Mouse (Mus musculus) gastrocnemius, adult 2 months (tissue): Measurements from ENCODE around the gene Fbxo31. TPM values are rescaled to one million over a fixed set of nuclear protein-coding genes. Genes with fewer than 3 reads are reported as not detected.

ENCODE experiments used
- DNase-seq: peaks from one replicate; pipeline ENCODE4 v3.0.0; 2022
- H3K27ac ChIP-seq: fragments of 200-600 bp; 2 replicates; pipeline ENCODE4 v1.8.1; 2022; ENCODE audit warnings: mild to moderate bottlenecking
- H3K4me3 ChIP-seq: fragments of 200-600 bp; 2 replicates; pipeline ENCODE4 v1.8.1; 2022; ENCODE audit warnings: mild to moderate bottlenecking, moderate library complexity
- CTCF ChIP-seq: fragments of 200-600 bp; IDR thresholded peaks from 2 replicates; pipeline ENCODE4 v1.8.1; 2022; ENCODE audit warnings: antibody characterized with exemption, mild to moderate bottlenecking, moderate library complexity
- intact Hi-C: fragments of 180-260 bp; cut with DNase I; formaldehyde crosslinking; loops from one replicate; pipeline ENCODE4 v1.15.1; 2025
- long read RNA-seq, 2 experiments: library from polyadenylated mRNA; stranded (forward); transcript quantifications; one replicate each; pipeline ENCODE4 v2.0.0; 2021
- total RNA-seq, 2 experiments: library from RNA; stranded (reverse); gene quantifications; 2 replicates each; pipeline ENCODE4 v1.2.3; 2021

The Fbxo31 gene
- 100 to 1,000 TPM; 141 to 165 TPM for total RNA-seq
- long read RNA-seq, experiment 1, full-length matches to known transcripts: 38 of 396 reads
- long read RNA-seq, experiment 1, partial matches to known transcripts: 21 of 396 reads
- long read RNA-seq, experiment 1, other reads (novel, unspliced or antisense): 337 of 396 reads
- long read RNA-seq, experiment 2, full-length matches to known transcripts: 71 of 412 reads
- long read RNA-seq, experiment 2, partial matches to known transcripts: 23 of 412 reads
- long read RNA-seq, experiment 2, other reads (novel, unspliced or antisense): 318 of 412 reads

DNA sequence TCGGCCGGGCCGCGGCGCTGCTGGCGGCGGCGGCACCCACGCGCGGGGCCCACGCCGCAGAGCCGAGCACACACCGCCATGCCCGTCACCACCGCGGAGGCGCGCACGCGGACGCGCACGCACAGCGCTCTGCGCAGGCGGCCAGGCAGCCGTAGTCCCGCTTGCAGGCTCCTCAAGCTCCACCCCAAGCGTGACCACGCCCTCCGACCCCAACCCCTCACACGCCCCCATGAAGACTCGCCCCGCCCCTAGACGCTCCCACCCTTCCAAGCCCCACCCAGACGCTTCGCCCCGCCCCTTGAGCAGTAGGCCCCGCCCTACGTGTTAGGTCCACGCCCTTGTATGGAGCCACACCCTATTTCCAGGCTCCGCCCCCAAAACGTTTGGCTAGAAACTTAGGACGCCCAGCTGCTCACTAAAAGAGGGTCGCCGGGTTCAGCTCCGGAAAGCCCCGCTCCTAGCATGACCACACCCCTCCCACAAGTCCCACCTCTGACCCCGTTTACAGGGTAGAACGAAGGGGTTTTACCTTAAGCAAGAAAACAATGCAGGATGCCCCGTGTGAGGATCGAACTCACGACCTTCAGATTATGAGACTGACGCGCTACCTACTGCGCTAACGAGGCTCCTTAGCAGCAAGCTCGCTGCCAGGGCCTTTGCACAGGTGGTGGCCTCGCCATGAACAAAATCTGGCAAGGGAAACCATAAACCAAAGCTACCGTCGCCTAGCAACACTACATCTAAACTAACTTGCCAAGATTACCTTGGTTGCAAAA is at the start of gene Fbxo31:
Fbxo31 (minus strand) TSS at position 131 of the 776 bp plus-strand sequence.
- peak within 1 kb of the TSS; percentile 78 for H3K4me3 ChIP-seq
- TF ChIP-seq CTCF: no peak
- peak; percentile 98 for DNase-seq
- H3K27ac ChIP-seq: peak within 1 kb of the TSS; percentile 99
- intact Hi-C loops: no loop called here

DNA sequence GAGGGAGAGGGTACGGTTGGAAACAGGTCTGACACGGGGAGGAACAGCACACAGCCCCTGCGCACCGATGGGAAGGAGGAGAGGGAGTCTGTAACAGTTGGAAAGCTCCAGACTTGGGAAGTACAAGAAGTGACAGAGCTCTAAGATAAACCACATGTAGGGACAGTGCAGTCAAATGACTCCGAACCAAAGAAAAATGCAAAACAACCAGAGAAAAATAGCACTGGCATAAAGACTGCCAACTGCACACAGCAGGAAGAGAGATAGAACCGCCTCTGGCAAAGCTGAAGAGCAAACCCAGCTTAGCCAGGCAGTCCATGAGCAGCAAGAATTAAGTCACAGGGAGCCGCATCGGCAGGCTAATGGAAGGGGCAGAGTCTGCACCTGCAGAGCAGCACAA is 44.4 kb upstream of the Fbxo31 start:
- peak overlapping the region; percentile 43; the same call in 1 of the 2 replicates for H3K27ac ChIP-seq
- intact Hi-C loops: no loop called here
- no peak for DNase-seq
- H3K4me3 ChIP-seq: no peak overlapping the region
- no peak for TF ChIP-seq CTCF

DNA sequence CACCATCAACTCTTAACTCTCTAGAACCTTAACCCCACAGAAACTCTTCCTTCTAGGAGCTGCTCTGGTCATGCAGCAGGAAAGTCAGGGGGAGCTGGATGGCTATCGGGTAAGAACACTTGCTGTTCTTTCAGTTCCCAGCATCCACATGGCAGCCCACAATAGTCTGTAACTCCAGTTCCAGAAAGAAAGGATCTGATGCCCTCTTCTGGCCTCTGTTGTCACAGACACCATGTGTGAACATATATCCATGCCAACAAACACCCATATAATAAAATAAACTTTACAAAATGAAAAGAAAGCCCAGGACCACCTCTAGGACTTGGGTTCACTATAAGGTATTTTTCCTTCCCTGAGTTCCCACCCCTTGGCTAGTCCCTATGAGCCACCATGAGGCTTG is 43.3 kb upstream of the Fbxo31 start:
- DNase-seq: no peak
- intact Hi-C loops: no loop called here
- TF ChIP-seq CTCF: peak; percentile 47
- H3K27ac ChIP-seq: peak overlapping the region; percentile 86
- no peak overlapping the region for H3K4me3 ChIP-seq

DNA sequence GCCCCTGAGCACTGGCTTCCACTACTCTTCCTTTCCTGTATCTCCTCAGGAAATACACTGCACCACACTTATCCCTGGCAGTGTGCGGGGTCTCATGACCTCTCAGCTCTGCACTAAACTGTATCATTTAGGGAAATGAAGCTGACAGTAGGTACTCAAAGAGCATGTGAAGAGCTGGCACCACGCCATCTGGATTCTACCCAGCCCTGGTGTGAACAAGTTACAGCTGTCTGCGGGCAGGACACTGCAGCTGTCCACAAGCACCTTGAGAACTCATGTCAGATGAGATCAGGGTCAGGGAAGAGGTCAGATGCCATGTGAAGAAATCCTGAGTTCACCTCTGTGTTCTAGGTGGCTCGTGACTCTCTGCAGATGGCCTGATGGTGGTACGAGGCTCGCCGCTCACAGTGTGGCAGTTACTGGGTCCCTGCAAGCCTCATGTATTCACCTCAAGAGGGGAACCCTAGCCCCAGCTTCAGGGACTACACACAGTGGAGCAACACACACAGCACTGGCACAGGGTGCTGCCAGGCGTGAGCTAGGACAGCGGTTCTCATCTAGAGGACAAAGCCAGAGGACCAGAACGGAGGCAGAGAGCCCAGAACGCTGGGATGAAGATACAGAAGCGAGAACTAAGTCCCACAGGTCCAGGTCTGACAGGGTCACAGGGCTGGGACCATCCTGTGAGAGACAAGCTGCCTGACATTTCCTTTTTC is 42.4 kb upstream of the Fbxo31 start:
- Histone ChIP-seq H3K27ac (peak overlapping the region; percentile 86), H3K4me3 (no peak overlapping the region)
- TF ChIP-seq CTCF: no peak
- intact Hi-C loops: no loop called here
- DNase-seq: no peak

DNA sequence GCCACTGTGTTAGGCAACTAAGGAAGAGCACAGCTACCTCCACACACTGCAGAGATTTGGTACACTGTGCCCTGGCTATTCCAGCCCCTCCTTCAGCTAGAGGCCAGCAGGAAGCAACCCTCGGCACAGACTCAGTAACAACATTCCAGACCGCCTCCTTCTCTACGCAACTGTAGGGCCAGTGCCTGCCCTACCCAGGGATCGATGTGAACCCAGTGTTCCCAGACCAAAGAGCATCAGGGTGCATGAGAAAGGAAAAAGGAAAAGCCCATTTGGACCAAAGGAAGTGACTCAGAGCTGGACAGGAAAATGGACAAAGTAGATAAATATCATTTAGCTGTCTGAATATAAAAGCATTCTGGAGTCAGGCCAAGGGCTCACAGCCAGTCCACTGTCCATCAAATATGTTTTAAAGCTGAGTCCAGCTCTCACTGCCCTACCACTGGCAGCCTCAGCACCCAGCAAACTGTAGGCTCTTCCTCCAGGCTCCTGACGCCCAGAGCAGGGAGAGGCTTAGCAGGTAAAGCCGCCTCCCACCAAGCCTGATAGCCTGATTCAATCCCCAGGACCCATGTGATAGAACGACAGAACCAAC is 40.9 kb upstream of the Fbxo31 start:
- H3K27ac ChIP-seq: peak overlapping the region; percentile 86
- no peak for TF ChIP-seq CTCF
- intact Hi-C loops: no loop called here
- peak overlapping the region; percentile 34 for H3K4me3 ChIP-seq
- DNase-seq: peak; percentile 70

DNA sequence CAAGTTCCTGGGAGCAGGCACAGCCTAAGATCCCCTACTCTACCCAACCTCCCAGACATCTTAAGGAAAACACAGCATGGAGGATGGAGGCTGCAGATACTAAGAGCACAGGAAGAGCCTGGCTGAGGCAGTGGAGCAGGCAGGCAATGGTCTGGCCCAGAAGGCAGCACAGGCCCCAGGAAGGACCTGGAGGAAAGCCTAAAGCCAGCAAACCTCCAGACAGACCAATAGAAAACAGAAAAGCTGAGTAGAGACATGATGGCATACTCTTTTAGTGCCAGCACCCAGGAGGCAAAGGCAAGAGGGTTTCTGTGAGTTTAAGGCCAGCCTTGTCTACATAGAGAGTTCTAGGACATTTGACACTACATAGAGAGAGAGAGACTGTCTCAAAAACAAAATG is 34.8 kb upstream of the Fbxo31 start:
- no peak for TF ChIP-seq CTCF
- intact Hi-C loops: no loop called here
- Histone ChIP-seq H3K27ac (0 out of 2 replicates have a peak overlapping the region, but pooled peaks have one; percentile 24), H3K4me3 (no peak overlapping the region)
- DNase-seq: no peak

DNA sequence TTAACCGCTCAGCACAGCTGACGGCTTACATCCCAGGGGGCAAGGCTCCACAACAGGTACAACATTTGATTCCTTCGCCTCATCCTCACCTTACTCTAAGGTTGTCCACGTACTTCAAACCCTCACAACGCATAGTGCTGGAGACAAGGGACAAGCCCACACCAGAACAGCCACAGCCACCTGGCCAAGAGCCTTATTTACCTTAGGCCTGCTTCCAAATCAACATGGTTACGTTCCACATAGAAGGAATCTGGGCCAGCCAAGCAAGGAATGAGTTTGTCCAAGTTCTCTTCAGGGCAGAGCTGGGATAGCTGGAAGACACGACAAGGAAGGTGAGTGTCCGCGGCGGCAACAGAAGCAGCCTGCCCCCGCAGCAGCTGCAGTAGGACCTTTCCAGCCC is 31.3 kb upstream of the Fbxo31 start:
- DNase-seq: no peak
- intact Hi-C loops: no loop called here
- no peak overlapping the region for H3K4me3 ChIP-seq
- TF ChIP-seq CTCF: no peak
- H3K27ac ChIP-seq: no peak overlapping the region

DNA sequence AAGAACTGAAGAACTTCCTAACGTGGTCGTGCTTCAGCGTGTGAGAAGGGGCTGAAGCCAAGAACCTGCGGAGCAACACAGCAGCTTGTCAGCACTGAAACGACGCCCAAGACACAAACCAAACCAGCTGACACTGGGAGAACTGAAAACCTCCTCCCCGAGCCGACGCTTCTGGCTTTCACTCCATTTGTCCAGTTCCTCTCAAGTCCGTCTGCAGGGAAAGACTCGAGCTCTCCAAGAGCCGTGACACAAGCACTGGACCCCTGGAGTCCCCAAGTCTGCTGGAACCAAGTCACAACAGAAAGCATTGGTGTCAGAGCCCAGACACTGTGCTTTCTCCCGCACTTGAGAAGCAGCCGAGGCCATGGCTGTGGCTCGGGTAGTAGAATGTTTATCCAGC is 30.6 kb upstream of the Fbxo31 start:
- no peak overlapping the region for H3K4me3 ChIP-seq
- no peak for TF ChIP-seq CTCF
- no peak overlapping the region for H3K27ac ChIP-seq
- no peak for DNase-seq
- intact Hi-C loops: no loop called here

DNA sequence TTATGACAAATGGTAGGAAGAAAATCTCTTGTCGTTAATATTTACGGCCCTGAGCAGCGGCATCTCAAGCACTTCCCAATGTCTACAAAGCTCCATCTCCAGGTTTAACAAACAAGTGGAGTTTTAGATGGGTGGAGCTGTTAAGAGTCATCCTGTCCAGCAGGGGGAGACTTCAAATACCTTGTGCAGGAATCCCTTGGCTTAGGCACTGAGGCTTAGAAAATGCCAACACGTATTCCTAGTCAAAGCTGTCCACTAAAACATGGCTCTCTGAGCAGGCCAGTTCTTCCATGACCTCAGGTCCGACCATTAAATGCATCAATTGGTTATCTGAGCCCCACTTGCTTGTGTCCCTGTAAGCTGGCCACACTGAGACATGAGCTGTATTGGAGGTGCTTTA is 29.1 kb upstream of the Fbxo31 start:
- TF ChIP-seq CTCF: peak; percentile 58
- intact Hi-C loops: no loop called here
- Histone ChIP-seq H3K4me3 (no peak overlapping the region), H3K27ac (no peak overlapping the region)
- no peak for DNase-seq

DNA sequence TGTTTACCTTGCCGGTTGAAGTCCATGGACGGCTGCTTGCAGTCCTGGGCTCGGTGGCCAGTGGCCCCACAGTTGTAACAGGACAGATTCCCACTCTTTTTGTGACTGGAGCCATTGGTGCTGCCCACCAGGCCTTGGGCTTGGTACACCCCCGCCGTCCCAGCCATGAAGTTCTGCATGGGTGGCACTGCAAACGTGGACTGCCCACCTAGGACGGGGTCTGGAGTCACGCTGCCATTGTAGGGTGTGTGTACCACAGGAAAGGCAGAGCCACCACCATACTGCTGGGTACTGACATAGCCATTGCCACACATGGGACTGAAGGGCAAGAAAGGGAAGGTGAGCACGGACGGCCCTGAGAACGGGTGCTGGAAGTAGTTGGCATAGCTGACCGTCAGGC is 25.2 kb upstream of the Fbxo31 start:
- no peak for TF ChIP-seq CTCF
- no peak overlapping the region for H3K27ac ChIP-seq
- DNase-seq: no peak
- intact Hi-C loops: loop anchor here (1.0 to 5.0 kb wide), 2 partner anchors 48 to 82 kb away; partner anchors contain the start of gene Zcchc14
- no peak overlapping the region for H3K4me3 ChIP-seq

DNA sequence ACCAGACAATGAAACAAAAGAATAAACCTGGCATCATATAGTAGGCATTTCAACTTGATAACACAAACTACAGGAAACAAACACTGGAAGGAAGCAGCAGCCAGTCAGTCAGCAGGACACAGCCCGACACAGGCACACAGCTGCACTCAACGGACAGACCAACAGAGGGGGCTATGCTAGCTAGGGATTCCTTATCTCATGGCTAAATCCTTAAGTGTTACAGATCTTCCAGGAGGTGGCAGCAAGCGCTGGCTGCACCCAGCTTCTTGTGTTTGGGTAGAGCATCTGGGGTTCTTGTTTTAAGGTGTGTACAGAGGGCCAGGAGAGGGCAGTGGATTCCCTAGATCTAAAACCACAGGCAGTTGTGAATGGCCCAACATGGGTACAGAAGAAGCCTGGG is 24.3 kb upstream of the Fbxo31 start:
- Histone ChIP-seq H3K4me3 (no peak overlapping the region), H3K27ac (no peak overlapping the region)
- DNase-seq: peak; percentile 83
- intact Hi-C loops: loop anchor here (1.0 to 5.0 kb wide), 2 partner anchors 49 to 82 kb away; partner anchors contain the start of gene Zcchc14
- peak; percentile 95; the same call in 1 of the 2 replicates for TF ChIP-seq CTCF

DNA sequence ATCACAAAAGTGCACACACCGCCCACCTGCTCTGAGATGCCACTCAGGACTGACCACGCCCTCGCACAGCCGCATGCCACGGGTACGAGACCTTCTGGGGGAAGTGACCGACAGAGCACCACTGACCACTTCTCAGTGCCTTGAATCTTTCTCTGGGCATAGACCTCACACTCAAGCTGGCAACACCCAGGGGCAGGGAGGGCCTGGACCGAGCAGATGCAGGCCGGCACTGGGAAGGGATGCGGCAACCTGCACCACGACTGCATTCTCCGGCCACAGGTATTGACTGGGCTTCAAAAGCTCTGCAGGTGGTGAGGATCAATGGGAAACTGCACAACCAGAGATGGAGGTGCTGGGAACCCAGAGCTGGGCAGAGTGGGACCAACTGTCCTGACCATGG is 23.8 kb upstream of the Fbxo31 start:
- Histone ChIP-seq H3K27ac (no peak overlapping the region), H3K4me3 (no peak overlapping the region)
- intact Hi-C loops: loop anchor here (5.0 kb wide), 1 partner anchor 50 kb away; the partner anchor contains the start of gene Zcchc14
- TF ChIP-seq CTCF: no peak
- DNase-seq: no peak

DNA sequence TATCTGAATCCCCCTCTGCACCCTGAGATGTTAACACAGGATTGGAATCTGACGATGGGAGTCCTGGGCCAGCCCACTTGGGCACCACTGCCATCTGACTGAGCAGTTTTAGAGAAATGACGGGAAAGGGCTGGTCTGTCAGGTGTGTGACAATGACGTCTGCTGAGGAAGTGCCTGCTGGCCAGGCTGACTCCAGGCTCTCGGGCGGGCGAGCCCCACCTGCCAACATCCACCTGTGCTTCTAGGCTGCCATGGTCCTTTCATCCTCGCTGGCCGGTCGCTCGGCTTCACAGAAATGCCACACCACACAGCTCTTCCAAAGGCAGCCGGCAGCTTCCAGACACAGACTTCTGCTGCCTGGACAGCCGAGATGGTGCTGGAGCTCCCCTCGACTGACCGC is 21.2 kb upstream of the Fbxo31 start:
- TF ChIP-seq CTCF: no peak
- Histone ChIP-seq H3K27ac (no peak overlapping the region), H3K4me3 (no peak overlapping the region)
- intact Hi-C loops: loop anchor here (5.0 kb wide), 1 partner anchor 52 kb away; the partner anchor contains the start of gene Zcchc14
- DNase-seq: no peak
